Mouse (Mus musculus): ENCODE data around the gene Asic1.
A peak's percentile ranks its signal among the peaks of the same experiment; 100 is the strongest.
"Not testable (repeated sequence)": the region's sequence is repeated elsewhere in the genome, so short reads cannot be mapped to it uniquely, and the experiment has no call there.

The Asic1 gene

DNA sequence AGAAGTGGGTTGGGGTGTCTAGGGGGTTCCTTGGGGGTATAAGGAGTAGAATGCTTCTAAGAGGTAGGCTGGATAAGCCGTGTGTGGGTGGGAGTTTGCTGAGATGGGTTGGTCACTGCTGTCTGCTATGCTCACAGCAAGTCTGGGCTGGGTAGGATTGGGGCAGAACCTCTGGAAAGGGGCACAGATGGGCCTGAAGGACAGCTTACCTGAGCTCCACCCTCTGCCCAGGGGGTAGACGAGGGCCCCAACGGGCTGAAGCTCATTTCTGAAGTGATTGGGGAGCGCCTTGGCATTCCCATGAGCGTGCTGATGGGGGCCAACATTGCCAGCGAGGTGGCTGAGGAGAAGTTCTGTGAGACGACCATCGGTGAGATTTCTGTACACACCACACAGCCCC, 49.7 kb downstream of the Asic1 start:
- DNase-seq (ENCODE audit: low spot score in 2 of 2): no peak

GRCm38 (mm10) chr15:99721921-99722743, 52.0 kb downstream of the Asic1 start:
- DNase-seq (ENCODE audit: low spot score in 2 of 2): no peak

DNA sequence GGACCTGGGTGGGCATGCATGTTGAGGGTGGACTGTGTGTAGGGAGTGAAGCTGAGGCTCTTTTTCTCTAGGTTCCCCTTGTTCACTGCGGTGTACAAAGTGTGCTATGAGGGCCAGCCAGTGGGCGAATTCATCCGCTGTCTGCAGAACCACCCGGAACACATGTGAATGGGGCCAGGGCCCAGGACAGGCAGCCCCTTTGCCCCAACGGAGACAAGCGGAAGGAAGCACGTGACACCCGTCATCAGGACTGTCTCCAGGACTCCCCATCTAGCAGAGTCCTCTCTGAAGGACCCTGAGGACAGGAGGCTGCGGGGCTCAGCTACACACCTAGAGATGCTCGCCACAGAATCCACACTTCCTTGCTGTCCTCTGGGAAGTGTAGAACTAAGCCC, 52.9 kb downstream of the Asic1 start:
- DNase-seq (ENCODE audit: low spot score in 2 of 2): no peak

DNA sequence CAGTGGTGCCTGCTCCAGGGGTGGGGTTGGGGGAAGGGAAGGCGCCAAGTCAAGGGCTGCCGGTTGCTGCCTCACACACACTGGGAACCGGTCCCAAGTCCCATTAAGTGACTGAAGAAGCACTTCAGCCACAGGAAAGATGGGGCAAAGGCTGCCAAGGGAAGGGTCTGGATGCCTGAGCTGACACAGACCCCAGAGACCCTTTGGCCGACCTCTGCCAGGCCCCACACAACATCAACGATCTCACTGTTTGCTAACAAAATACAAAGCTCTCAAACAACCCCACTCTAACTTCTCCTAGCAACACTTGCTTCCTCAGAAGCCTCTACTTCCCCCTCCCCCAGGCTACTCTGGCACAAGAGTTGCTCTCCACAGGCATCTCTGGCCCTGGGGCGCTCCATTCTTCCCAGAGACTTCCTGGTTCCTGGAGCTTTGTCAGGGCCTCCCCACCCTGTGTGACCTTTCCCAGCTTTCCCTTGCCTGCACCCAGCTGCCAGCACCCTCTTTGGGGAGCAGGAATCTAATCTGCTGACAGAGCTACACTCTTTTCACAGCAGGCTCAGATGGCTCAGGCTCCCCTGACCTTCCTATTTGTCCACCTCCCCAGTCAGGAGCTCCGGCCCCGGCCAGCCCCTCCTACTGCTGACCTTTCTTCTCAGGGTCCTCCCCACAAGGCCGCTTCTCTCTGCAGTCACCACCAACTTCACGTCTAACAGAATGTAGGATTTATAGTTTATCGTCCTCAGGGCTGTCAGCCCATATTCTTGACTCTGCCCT, 53.5 kb downstream of the Asic1 start:
- DNase-seq (ENCODE audit: low spot score in 2 of 2): no peak

GRCm38 (mm10) chr15:99724292-99725021, 54.3 kb downstream of the Asic1 start:
- DNase-seq (ENCODE audit: low spot score in 2 of 2): no peak

DNA sequence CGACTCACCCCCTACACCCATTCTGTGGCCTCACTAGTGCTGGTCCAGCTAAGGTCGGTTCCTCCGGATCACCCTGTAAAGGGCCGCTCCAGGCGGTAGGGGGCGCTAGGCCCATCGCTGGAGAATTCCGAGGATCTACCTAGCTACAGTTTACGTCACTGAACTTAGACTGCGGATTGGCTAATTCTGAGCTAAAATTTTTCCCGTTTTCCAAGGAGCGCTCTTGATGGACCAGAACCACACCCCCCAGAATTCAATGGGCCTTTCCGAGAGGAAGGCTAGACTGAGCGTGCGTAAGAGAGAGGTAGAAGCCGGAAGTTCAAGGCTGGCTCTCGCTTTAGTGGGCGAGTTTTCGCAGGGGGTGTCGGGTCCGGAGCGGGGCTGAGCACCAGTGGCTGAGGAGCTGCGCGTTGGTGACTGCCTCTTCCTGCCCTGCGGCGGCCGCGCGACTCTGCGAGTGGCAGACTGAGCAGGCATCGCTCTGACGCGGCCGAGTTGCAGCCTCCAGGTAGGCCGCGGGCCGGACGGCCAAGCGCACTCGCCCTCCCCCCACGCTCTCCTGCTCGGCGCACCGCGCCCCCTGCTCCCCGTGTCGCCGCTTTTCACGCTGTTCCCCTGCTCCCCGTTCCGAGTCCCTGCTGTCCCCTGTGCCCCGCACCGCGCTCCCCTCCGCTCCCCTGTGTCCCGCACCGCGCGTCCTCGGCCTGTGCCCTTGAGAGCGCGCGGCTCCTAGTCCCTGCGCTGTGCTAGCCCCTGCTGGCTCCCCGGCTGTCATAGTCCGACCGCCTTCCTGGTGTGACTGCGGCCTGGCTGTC, 55.4 kb downstream of the Asic1 start, which contains the start of gene Cox14:
Cox14 (plus strand) TSS at position 278 of the 815 bp plus-strand sequence.
- peak; percentile 94 to 96 for DNase-seq (ENCODE audit: low spot score in 2 of 2)

GRCm38 (mm10) chr15:99726549-99726948, 56.4 kb downstream of the Asic1 start:
- DNase-seq (ENCODE audit: low spot score in 2 of 2): no peak

DNA sequence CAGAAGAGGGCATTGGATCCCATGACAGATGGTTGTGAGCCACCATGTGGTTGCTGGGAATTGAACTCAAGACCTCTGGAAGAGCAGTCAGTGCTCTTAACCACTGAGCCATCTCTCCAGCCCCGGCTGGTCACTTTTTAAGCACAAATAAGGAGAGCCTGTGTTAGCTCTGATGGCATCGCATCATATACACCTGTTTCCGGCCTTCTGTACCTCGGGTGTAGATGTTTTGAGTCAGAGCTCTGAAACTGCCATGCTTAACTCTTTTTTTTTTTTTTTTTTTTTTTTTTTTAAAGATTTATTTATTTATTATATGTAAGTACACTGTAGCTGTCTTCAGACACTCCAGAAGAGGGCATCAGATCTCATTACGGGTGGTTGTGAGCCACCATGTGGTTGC, 56.9 kb downstream of the Asic1 start:
- DNase-seq (ENCODE audit: low spot score in 2 of 2): not testable (repeated sequence)

DNA sequence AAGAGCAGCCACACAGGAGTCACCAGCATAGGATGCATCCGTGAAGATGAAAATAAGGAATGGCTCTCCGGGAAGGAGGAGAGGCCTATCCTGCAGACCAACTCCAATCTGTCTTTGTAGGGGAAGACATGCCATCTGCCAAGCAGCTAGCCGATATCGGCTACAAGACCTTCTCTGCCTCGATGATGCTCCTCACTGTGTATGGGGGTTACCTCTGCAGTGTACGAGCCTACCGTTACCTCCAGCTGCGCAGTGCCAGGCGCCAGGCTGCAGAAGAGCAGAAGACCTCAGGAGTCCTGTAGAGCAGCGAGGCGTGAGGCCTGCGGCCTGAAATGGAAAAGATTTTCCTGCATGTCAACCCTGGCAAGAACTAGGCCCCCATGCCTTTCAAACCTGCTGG, 57.4 kb downstream of the Asic1 start:
- DNase-seq (ENCODE audit: low spot score in 2 of 2): no peak

GRCm38 (mm10) chr15:99728211-99728610, 58.0 kb downstream of the Asic1 start:
- no peak for DNase-seq (ENCODE audit: low spot score in 2 of 2)

DNA sequence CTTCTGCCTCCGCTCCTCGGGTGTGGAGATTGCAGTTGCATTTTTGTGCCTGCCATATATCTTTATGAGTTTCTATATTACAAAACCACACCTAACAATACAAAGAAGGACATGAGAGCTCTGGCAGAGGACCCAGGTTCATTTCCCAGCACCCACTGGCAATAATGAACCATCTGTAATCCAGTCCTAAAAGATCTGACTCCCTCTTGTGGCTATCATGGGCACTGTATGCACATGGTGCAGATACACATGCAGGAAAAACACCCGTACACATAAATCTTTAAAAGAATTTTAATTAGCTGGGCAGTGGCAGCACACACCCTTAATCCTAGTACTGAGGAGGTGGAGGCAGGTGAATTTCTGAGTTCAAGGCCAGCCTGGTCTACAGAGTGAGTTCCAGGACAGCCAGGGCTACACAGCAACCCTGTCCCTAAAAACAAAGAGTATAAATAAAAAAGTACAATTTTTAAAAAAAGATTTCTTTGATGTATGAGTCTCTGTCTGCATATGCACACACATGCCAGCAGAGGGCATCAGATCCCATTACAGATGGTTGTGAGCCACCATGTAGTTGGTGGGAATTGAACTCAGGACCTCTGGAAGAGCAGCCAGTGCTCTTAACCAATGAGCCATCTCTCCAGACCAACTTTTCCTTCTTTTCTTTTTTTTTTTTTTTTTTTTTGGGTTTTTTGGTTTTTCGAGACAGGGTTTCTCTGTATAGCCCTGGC, 59.1 kb downstream of the Asic1 start:
- DNase-seq (ENCODE audit: low spot score in 2 of 2): no peak

- no peak for DNase-seq (ENCODE audit: low spot score in 2 of 2)
Observed at GRCm38 (mm10) chr15:99731167-99731566, 61.0 kb downstream of the Asic1 start.

- no peak for DNase-seq (ENCODE audit: low spot score in 2 of 2)
Observed at GRCm38 (mm10) chr15:99731678-99732077, 61.5 kb downstream of the Asic1 start.

- DNase-seq (ENCODE audit: low spot score in 2 of 2): no peak
Observed at GRCm38 (mm10) chr15:99733186-99733585, 63.0 kb downstream of the Asic1 start.

GRCm38 (mm10) chr15:99735631-99736030, 65.5 kb downstream of the Asic1 start:
- DNase-seq (ENCODE audit: low spot score in 2 of 2): peak; percentile 100

DNA sequence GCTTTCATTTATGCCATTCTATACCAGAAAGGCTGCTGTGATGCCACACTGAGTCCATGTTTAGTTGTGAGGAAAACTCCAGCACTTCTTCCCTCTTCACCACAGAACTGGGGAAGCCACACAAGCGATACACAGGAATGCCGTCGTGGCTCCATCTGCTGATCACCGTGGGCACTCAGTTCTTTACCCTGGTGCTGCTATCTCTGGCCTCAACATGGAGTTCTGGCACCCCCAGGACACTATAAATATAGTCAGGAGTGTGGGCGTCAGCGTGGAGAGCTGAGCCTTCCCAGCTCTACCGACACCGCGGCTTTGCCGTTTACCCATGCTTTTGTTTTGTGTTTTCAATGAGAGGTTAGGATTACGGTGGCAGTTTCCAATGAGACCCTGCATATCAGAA, 66.5 kb downstream of the Asic1 start:
- DNase-seq (ENCODE audit: low spot score in 2 of 2): no peak

GRCm38 (mm10) chr15:99740229-99740628, 70.1 kb downstream of the Asic1 start:
- no peak for DNase-seq (ENCODE audit: low spot score in 2 of 2)
